Mouse (Mus musculus) CD4-positive, CD25-positive, alpha-beta regulatory T cell, adult 9 weeks (primary cell): ENCODE measurements around the gene B3gat3. TPM values are rescaled to one million over a fixed set of nuclear protein-coding genes. Genes with fewer than 3 reads are reported as not detected.

ENCODE experiments used
- polyA plus RNA-seq: library from polyadenylated mRNA; unstranded; fragments of 100-300 nt; shearing (Covaris generic); gene quantifications from one replicate; pipeline ENCODE4 v1.2.1, GENCODE M21; 2017

The B3gat3 gene
- polyA plus RNA-seq = 27.6 TPM

DNA sequence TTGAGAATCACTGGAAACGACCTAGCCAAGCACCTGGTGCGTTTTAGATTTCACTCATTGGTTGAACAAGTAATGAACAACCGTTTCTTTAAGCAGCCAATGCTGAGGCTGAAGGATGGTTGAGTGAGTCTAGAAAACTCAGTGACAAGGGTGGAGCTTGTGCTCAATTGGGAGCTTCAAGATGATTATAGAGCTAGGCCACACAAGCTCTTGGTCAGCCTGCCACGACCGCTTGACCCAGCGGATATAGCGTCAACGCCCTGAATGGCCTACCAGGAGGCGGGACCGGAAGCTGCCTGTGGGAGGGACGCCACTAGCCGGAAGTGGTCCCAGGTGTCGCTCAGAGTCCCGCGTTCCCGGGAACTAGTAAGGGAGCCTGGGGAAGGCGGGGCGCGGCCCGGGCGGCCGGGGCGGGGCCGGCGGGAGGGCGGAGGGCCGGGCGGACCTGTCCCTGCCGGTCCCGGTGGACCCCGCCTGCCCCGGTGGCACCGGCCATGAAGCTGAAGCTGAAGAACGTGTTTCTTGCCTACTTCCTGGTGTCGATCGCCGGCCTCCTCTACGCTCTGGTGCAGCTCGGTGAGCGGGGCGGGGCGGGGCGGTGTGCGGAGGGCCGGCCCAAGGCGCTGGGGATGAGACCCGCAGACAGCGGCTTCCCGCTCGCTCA lies at the start of gene B3gat3:
Gene B3gat3 (plus strand): TSS at position 302 of the 664 bp plus-strand sequence.

DNA sequence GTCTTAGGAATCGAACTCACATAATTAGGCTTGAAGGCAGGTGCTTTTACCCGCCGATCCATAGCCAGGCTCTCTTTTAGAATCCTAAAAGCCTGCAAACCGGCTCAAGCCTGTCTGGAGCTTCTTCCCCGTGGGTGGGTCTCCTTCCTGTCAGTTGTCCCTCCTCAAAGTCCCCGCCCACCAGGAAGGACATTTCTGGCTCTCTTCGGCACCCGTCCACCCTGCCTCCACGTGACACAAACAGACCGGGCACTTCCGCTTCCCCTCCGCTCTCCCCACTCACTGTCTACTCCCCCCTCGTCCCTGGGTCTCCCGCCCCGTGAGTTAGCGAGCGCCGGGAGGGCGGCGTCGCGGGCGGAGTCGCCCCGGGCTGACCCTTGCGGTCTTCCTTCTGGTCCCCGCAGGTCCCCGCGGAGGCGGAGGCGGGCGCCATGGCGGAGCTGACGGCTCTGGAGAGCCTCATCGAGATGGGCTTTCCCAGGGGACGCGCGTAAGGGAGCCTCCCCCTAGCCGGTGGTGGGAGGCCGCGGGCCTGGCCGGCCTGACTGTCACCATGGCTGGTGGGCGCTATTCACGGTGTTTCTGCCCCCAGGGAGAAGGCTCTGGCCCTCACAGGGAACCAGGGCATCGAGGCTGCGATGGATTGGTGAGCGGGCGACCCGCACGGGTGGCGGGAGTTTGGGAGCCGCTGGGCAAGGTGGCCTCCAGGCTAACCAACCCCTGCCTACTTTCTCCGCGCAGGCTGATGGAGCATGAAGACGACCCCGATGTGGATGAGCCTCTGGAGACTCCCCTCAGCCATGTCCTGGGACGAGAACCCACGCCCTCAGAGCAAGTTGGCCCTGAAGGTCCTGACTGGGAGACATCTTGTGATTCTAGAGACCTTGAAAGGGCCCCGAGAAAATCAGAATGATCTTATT lies 48.6 kb upstream of the B3gat3 start, which contains the start of gene Ubxn1:
Gene Ubxn1 (plus strand): TSS at position 230 of the 920 bp plus-strand sequence.

GRCm38 (mm10) chr19:8880311-8881033 lies 39.7 kb upstream of the B3gat3 start, which contains the start of gene Uqcc3:
TSS of gene Uqcc3 (minus strand) at chr19:8880923.

GRCm38 (mm10) chr19:8883616-8884015 lies 36.6 kb upstream of the B3gat3 start, which contains the start of the genes Lbhd1 and Gm49403:
TSS of gene Lbhd1 (plus strand) at chr19:8883732.
TSS of gene Gm49403 (plus strand) at chr19:8883930.

DNA sequence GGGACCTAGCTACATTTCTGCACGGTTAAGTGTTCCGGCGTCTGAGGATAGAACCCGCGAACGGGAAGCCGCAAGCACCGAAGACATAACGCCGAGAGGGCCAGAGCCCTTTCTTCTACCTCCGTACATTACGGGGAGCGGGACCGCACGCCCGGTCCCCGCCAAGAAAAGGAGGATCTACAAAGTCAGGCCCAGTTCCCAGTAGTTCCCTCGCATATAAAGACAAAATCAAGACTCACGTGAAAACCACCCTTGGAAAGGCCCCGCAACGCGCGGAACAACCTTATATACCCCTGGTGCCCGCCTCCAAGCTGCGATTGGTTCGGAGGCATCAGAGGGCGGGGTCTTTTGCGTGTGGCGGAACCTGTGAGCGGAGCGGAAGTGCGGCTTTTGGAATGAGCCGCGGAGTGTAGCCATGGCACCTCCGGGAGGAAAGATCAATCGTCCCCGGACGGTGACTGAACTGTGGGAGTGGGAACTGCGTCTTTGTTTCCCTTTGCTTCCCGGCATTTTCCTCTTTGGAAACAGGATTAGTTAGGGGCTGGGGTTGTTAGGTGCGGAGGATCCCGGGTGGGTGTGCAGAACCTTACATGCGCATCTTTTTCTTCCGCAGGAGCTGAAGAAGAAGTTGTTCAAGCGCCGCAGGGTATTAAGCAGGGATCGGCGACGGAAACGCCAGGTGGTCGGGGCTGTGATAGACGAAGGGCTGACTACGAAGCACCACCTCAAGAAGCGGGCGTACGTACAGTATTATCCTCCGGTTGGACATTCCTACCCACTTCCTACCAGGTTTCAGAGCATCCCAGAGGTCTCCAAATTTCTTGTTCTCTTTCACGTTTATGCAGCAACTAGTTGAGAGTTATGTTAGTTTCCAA lies 31.4 kb upstream of the B3gat3 start, which contains the start of the genes 1810009A15Rik and Gm49416:
Gene 1810009A15Rik (plus strand): TSS at position 343 of the 875 bp plus-strand sequence.
Gene Gm49416 (plus strand): TSS at position 416 of the 875 bp plus-strand sequence.

GRCm38 (mm10) chr19:8892829-8893766 lies 27.1 kb upstream of the B3gat3 start, which contains the start of gene Ints5:
TSS of gene Ints5 (plus strand) at chr19:8893005.

GRCm38 (mm10) chr19:8897865-8898495 lies 22.2 kb upstream of the B3gat3 start, which contains the start of gene Ganab:
TSS of gene Ganab (plus strand) at chr19:8898071.

GRCm38 (mm10) chr19:8929224-8930088 lies 9.3 kb downstream of the B3gat3 start, which contains the start of the genes Rom1 and Eml3:
TSS of gene Rom1 (minus strand) at chr19:8929356.
TSS of gene Eml3 (plus strand) at chr19:8929552.

GRCm38 (mm10) chr19:8941515-8942217 lies 21.5 kb downstream of the B3gat3 start, which contains the start of gene Mta2:
TSS of gene Mta2 (plus strand) at chr19:8941875.

DNA sequence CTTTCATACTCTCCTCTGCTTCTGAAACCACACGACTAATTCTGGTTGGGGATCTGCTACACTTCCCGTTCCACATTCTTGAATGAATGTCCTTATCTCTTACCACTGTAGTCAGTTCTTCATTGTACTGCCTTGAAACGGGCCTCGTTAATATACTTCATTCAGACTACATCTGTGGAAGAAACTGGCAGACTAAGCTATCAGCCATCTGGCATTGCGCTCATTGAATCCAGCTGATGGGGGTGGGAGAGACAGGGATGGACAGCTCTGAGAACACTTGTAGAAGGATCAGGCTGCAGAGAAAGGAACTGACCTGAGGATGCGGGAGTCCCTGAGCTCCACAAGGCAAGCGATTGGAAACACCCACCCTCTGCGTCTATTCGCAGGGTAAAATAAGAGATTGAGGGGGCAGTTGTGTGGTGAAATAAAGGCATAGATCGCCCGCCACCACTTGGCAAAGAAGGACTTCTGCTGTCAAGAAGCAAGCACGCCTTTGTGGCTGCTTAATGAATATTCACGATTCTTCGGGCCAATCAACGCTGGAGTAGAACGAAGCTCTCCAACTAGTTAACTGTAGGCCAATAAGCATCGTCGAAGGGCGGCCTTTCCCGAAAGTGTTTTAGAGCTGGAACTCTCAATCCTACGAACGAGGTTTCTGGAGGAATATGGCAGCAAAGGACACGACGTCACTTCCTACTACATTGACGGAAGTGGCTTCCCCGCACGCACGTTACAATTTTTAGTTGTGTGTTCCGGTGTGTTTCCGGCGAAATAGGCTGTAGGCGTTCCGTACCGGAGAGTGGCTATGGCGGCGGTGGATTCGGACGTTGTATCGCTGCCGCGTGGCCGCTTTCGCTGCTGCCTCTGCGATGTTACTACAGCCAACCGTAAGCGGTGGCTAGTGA lies 33.2 kb downstream of the B3gat3 start, which contains the start of gene Tut1:
Gene Tut1 (plus strand): TSS at position 713 of the 905 bp plus-strand sequence.

DNA sequence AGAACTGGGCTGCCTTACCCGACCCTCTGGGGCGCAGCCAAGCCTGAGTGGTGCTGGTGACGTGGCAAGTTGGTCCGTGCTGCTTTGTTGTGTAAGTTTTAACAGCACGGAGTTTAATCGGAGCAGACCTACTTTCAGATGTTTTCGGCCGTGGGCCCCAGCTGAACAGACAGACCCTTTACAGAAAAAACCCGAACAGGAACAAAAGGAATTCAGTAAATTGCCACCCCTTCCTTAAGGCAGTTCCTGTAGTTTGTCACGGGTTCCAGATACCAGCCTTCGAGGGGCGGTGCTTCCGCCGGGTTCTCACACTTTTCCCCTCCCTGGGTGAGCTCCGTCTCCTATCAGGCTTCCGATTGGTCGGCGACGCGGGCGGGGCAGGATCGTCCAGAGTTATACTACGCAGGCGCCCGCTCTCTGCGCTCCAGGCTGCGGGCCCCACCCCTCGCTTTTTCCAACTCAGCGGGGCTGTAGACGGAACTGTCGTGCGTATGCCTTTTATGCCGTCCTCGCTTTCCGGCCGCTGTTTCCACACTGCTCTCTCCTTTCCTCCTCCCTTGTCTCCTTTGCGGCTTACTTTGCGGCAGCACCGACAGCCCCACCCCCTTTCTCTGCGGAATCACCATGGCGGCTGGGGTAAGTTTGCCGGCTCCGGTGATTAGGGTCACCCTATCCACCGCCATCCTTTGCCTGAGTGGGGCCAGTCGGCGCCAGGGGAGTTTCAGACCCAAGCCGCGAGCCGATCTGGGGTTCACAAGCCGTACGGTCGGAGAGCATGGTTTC lies 46.6 kb downstream of the B3gat3 start, which contains the start of gene Eef1g:
Gene Eef1g (plus strand): TSS at position 452 of the 783 bp plus-strand sequence.

